Mouse (Mus musculus) liver (tissue): ENCODE results near the gene Znfx1.
A peak's percentile ranks its signal among the peaks of the same experiment; 100 is the strongest.
"Not testable (repeated sequence)": the region's sequence is repeated elsewhere in the genome, so short reads cannot be mapped to it uniquely, and the experiment has no call there.

Experiments used
- DNase-seq: peaks from one replicate; pipeline ENCODE4 v3.0.0-alpha.2; 2020; ENCODE audit warnings: mixed read lengths

Znfx1 gene

GRCm38 (mm10) chr2:167048698-167049358 is 14.0 kb downstream of the Znfx1 start:
- no peak for DNase-seq

DNA sequence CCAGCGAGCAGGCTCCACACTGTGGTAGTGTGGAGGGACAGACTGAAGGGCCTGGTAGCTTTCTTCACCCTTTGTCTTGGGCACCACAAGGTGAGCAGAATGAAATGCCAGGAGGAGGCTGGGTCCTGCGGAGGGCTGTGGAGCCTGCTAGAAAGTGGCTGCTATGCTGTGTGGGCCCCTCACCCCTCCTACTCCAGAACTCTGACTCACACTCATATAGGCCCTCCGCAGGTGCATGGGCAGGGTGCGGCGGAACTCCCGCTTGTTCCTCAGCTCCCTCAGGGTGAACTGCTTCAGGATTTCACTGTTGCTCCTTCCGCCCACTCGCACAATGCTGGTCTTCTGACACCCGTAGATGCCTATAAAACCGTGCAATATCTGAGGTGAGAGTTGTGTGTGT is 14.6 kb downstream of the Znfx1 start:
- no peak for DNase-seq

DNA sequence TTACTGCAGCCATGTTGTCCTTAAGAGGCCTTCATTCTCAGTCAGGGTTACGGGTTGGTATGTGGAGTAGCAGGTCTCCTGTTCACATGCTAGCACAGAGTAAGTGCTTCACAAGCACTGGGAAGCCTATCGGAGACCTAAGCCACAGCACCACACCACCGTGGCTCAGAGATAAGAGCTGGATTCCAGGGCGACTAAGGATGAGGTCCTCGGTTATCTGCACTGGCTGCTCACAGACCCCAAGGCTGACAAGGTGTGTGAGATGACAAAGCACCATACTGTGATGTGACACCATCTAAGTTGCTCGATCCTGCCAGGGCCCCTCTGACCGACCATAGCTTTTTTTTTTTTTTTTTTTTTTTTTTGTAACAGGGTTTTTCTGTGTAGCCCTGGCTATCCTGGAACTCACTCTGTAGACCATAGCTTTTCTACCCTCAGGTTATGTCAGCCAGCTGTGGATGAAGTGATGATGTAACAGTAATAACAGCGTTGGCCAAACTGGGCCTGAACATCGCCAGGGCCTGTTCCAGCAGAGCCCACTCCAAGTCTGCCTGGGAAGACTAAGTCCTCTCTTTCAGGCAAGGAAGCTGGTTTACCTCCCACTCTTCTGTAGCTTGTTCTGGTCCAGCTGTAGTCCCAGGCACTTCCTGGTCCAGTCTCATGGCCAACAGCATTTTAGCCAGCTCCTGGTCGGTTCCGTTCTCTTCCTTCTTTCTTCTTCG is 19.3 kb downstream of the Znfx1 start:
- DNase-seq: peak; percentile 90

DNA sequence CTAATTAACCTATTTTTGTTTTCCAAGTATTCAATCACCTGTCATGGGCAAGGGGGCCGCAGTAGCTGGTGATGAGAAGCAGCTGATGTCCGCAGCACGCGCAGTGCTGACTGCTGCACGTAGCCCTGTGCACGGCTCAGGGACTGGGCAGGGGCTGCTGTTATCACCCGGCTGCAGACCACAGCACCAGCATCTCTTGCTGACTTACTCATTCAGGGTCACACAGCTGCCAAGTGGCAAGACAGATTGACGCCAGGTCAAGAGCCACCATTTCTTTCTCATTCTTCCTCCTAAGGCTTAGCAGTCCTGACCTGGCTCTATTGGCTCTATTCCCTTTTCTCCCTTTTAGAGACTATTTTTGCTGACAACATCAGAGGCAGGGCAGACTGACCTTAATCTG is 23.4 kb downstream of the Znfx1 start:
- peak; percentile 76 for DNase-seq

DNA sequence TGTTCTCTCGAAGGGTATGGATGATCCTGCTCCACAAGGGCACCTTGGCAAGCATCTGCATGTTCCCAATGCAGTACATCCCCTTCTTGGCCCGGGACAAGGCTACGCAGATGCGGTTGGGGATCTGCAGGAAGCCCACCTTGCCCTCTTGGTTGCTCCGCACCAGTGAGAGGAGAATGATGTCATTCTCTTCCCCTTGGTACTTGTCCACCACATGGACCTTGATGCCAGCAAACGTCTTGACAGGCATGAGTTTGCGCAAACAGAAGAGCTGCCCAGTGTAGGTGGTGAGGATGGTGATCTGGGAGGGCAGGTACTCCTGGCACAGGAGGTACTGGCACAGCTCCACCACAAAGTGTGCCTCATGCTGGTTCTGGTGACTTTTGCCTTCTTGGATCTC is 24.1 kb downstream of the Znfx1 start:
- DNase-seq: no peak

GRCm38 (mm10) chr2:167038297-167038696 is 24.5 kb downstream of the Znfx1 start:
- DNase-seq: no peak

GRCm38 (mm10) chr2:167037710-167038109 is 25.1 kb downstream of the Znfx1 start:
- no peak for DNase-seq

DNA sequence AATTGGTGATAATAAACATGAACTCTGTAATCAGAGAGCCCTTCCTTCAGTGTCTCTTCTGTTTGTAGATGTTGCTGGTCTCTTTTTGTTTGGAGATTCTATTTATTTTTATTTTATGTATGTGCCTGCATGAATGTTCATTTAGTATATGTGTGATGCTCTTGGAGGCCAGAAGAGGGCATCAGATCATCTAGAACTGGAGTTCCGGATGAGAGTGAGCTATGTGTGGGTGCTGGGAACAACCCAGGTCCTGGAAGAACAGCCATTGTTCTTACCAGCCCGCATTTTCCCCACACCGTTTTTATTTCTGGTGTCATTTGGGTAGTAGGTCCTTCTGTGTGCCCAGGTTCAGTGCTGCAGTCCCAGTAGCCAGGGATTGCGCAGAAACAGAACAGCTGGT is 32.3 kb downstream of the Znfx1 start:
- DNase-seq: no peak

DNA sequence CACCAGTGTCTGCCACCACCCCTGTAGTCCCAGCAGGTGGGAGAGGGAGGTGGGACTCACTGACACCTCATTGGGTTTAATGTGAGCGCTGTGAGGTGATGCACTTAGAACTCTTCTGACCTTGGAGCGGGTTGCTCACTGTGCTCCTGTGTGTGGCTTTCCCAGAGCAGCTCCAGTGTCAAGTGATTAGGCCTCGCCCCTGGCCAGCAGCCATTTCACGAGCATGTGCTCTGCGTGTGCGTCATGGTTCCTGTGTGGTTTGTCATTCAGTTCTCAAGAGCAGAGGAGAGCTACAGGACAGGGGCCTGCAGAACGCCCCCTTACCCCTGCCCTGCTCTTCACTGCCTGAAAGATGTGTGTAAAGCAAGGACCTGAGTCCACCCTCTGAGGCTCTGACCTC is 34.3 kb downstream of the Znfx1 start:
- no peak for DNase-seq

DNA sequence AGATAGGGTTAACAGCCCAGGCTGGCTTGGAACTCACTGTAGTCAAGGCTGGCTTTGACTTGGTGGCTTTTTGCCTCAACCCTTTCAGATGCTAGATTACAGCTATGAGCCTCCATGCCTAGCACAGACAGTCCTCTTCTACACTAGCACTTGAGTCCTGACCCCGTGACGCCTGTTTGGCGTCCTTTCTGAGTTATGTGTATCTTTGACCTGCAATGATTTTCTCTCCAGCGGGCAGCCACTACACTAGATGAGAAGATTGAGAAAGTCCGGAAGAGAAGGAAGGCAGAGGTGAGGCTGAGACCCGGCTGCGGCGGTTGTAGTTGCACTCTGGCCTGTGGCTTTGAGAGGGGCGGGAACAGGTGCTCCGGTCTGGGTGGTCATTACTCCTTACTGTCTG is 43.4 kb downstream of the Znfx1 start:
- no peak for DNase-seq

- no peak for DNase-seq
These were observed 47.5 kb downstream of the Znfx1 start for GRCm38 (mm10) chr2:167015382-167015718.

DNA sequence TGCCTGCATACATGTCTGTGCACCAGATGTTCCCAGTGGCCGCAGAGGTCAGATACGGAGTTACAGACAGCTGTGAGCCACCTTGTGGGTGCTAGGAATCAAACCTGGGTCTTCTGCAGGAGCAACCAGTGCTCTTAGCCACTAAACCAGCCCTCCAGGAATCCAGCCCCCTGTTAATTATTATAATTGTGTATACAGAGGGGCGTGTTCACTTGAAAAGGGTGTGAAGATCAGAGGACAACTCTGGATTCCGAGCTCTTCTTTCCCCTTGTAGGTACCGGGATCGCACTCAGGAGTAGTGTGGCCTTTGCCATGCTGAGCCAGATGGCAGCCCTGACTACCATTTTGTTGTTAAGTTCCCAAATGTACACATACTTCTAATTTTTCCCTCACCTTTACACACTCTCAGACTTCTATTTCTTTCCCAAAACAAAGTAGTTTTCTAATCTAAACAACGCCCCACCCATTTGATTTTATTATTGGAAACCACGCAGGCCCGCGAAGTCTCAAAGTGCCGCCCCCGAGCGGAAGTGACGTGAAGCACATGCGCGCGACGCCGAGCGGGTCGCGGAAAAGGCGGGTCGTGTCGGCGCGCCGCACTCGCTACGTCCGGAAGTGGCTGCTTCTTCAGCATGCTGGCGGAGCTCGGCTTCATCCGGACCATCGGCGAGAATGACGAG is 48.0 kb downstream of the Znfx1 start, which contains the start of gene Ddx27:
Gene Ddx27 (plus strand): TSS at position 492 of the 680 bp plus-strand sequence.
- peak; percentile 92 for DNase-seq

- no peak for DNase-seq
These were observed 52.3 kb downstream of the Znfx1 start for GRCm38 (mm10) chr2:167010546-167010945.

DNA sequence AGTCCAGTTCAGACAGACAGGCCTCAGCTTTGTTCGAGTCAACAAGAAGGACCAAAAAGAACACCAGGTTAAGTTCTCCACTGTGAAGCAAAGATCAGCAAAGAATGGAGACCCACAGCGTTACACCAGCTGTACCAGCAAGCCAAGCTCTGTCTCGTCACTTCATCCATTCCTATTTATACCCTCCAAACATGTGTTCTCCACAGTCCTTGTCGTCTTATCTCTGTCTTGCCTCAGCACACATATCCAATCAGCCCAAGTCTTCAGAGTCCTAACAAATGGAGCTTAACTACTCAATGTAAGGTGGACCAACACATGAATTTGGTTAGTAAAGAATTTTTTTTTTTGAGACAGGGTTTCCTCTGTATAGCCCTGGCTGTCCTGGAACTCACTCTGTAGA is 53.3 kb downstream of the Znfx1 start:
- no peak for DNase-seq

DNA sequence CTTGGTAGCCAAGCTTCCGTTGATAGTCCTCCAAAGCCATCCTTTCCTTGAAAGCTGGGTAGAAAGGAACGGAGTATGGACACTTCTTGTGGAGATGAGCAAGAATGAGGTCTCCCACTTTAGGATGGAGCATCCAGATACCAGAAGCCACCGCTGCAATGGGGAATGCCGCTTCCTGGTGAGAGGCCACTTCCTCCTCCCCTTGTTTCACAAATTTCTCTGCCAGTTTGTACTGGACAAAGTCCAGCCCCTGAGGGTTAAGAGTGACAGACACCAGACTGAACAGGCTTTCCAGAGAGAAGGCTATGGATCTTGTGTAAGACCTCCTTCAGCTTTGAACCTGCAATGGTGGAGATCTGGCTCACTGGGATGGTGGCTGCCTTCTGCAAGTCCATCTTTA is 55.2 kb downstream of the Znfx1 start:
- not testable (repeated sequence) for DNase-seq

GRCm38 (mm10) chr2:167007001-167007491 is 55.8 kb downstream of the Znfx1 start:
- no peak for DNase-seq

GRCm38 (mm10) chr2:167006355-167006754 is 56.5 kb downstream of the Znfx1 start:
- no peak for DNase-seq

DNA sequence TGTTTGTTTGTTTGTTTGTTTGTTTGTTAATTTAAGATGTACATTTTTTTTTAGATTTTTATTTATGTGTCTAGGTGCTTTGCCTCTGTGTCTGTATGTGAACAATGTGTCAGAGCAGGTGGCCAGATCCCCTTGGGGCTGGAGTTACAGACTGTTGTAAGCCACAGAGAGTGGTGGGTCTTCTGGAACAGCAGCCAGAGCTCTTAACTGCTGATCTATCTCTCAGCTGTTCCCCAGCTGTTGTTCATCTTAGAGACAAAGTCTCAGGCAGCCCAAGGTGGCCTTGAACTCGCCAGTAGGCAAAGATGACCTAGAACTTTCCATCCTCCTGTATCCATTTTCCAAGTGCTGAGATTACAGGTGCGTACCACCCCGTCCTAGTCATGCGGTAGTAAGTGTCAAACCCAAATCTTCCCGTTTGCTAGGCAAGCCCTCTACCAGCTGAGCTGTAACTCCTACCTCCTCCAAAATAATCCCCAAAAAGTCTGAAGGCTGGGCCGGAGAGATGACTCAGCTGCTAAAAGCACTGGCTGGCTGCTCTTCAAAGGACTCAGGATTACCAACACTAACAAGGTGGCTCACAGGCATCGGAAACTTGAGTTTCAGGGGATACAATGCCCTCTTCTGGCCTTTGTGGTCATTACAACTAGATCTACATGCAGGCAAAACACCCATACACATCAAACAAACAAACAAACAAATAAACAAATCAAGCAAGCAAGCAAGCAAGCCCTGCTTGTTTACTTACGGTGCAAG is 58.5 kb downstream of the Znfx1 start:
- peak; percentile 56 for DNase-seq

GRCm38 (mm10) chr2:167001486-167001885 is 61.3 kb downstream of the Znfx1 start:
- no peak for DNase-seq

DNA sequence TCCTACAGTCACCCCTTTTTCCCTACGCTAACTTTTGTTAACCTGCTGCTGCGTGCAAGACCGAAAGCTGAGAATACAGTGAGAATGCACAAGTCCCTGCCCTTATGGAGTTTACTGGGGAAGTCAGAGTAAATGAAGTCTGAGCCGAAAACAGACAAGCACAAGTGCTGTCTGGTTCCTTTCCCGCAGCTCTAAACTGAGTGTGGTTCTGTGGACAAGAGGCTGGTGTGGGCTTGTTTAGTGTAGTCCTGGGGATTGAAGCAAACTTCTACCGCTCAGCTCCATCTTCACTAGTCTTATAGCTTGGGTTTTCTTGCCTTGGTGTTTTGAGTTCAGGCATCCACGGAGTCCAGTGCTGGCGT is 66.3 kb downstream of the Znfx1 start:
- DNase-seq: no peak

GRCm38 (mm10) chr2:166995796-166996532 is 66.9 kb downstream of the Znfx1 start, which contains the start of gene Stau1:
Gene Stau1 (minus strand): TSS chr2:166996299.
- DNase-seq: peak; percentile 98

DNA sequence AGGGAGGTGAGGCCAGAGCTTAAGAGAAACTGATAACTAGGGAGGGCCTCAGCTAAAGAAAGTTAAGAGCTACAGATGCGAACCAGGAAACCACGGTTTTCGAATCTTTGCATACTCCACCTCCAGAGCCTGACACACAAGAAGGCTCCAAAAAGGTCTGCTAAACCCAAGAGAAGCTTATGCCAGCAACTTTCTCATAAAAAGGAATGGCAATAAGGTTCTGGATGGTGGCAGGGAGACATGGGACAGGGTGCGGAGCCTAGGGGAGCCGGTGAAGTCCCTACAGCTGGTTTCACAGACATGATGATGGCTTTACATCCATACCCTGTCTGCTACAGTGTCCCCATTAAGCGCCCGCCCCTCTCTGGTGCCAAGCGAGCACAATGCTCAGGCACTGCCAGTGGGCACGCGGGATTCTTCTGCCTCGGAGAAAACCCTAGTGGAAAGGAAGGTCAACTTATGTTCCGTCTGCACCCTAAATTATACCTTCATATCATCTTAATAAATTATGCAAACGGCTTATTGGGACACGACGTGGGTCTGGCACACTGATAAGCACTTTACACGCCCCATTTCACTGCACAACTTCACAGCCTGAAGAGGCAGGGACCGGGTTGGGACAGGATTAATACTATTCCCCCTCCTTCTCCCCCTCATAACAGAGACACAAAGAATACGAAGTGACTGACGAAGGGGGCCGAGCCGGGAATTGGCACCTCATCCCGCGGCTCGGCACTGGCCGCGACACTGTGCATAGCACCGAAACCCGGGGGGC is 67.6 kb downstream of the Znfx1 start:
- DNase-seq: peak; percentile 53
